Mouse (Mus musculus) hindbrain, postnatal 0 days (tissue): ENCODE results near the gene Trim10. TPM values are rescaled to one million over a fixed set of nuclear protein-coding genes. Genes with fewer than 3 reads are reported as not detected.
"Not testable (repeated sequence)": the region's sequence is repeated elsewhere in the genome, so short reads cannot be mapped to it uniquely, and the experiment has no call there.

Experiments used
- ATAC-seq: fragments of 200-750 bp; cut with Nextera tagmentation; 2 replicates; pipeline ENCODE4 v1.8.0; 2017; ENCODE audit warnings: mild to moderate bottlenecking, moderate TSS enrichment, moderate library complexity
- DNase-seq: peaks from one replicate; pipeline ENCODE4 v3.0.0-alpha.2; 2015; ENCODE audit warnings: low spot score
- H3K27ac ChIP-seq: fragments of 300-500 bp; sonication (generic); 2 replicates; pipeline ENCODE4 v1.5.1; 2014; ENCODE audit warnings: mild to moderate bottlenecking
- H3K27me3 ChIP-seq: fragments of 300-500 bp; sonication (generic); 2 replicates; pipeline ENCODE4 v1.6.1; 2014; ENCODE audit warnings: low read length, mixed read lengths; ENCODE audit not compliant: insufficient read depth
- H3K36me3 ChIP-seq: fragments of 300-500 bp; sonication (generic); 2 replicates; pipeline ENCODE4 v1.6.1; 2014; ENCODE audit warnings: low read length, mixed read lengths; ENCODE audit not compliant: insufficient read depth
- H3K4me1 ChIP-seq: fragments of 300-500 bp; sonication (generic); 2 replicates; pipeline ENCODE4 v1.6.1; 2014; ENCODE audit warnings: antibody characterized with exemption, low read length, mixed read lengths; ENCODE audit not compliant: insufficient read depth
- H3K4me2 ChIP-seq: fragments of 300-500 bp; sonication (generic); 2 replicates; pipeline ENCODE4 v1.6.1; 2014; ENCODE audit warnings: low read depth, mild to moderate bottlenecking, low read length, moderate library complexity, mixed read lengths
- H3K4me3 ChIP-seq: fragments of 300-500 bp; sonication (generic); 2 replicates; pipeline ENCODE4 v1.5.1; 2014; ENCODE audit warnings: low read length
- H3K9ac ChIP-seq: fragments of 300-500 bp; sonication (generic); replicated peaks from 2 replicates; pipeline ENCODE4 v1.6.1; 2014; ENCODE audit warnings: mild to moderate bottlenecking, low read length, moderate library complexity, mixed read lengths
- H3K9me3 ChIP-seq: fragments of 300-500 bp; sonication (generic); 2 replicates; pipeline ENCODE4 v1.6.1; 2016; ENCODE audit warnings: low read length, mixed read lengths
- CTCF ChIP-seq: IDR thresholded peaks from 2 replicates; pipeline ENCODE4 v1.5.1; 2016; ENCODE audit warnings: antibody characterized with exemption, control low read depth, low read depth
- WGBS: fragments of 180-500 bp; shearing (Covaris S2); extraction: QIAGEN DNeasy Blood & Tissue Kit; methylation state at CpG from one replicate; pipeline ENCODE4 v1.1.7; 2014; 5-methylcytosine and 5-hydroxymethylcytosine counted together
- polyA plus RNA-seq: library from polyadenylated mRNA; unstranded; fragments of >200 nt; fragmentation: Nextera tagmentation; extraction: Ambion mirVana; gene quantifications from 2 replicates; pipeline ENCODE4 v1.2.1, GENCODE M21; 2015
- total RNA-seq: library from RNA; depleted of rRNA; stranded (reverse); fragments of >200 nt; gene quantifications from 2 replicates; pipeline ENCODE4 v1.2.3, GENCODE M21; 2014; rRNA removed

Gene Trim10
- 0.11 TPM in 1 of 2 replicates, not detected in the other for total RNA-seq
- polyA plus RNA-seq, result 0.19 and 0.23 TPM in 2 replicates

GRCm38 (mm10) chr17:36869284-36869954 is at the start of gene Trim10:
Gene Trim10, plus strand, starts transcription at chr17:36869574.
- TF ChIP-seq CTCF, result no peak
- Histone ChIP-seq H3K4me2 (no peak within 1 kb of the TSS), H3K4me1 (peaks cover 7% of the 10 kb centered on the region), H3K36me3 (no peaks in the 10 kb centered on the region), H3K9me3 (no peaks in the 10 kb centered on the region), H3K4me3 (no peak within 1 kb of the TSS), H3K27ac (no peak within 1 kb of the TSS), H3K27me3 (no peaks in the 10 kb centered on the region), H3K9ac (no peak within 1 kb of the TSS)
- ATAC-seq, result no peak
- DNase-seq, result no peak
- 75% methylated on average over 4 of the region's 4 CpGs for WGBS

- peak; percentile 81 for TF ChIP-seq CTCF
- H3K27me3 ChIP-seq, result 0 out of 2 replicates have a peak, but pooled peaks cover 4% of the 10 kb centered on the region
- no peak overlapping the region for H3K4me3 ChIP-seq
- H3K9ac ChIP-seq, result no peak overlapping the region
- ATAC-seq (0 out of 2 replicates have a peak, but pooled peaks have one; percentile 17), DNase-seq (peak; percentile 61)
- no peaks in the 10 kb centered on the region for H3K4me1 ChIP-seq
- no peak overlapping the region for H3K27ac ChIP-seq
- no peaks in the 10 kb centered on the region for H3K9me3 ChIP-seq
- no peak overlapping the region for H3K4me2 ChIP-seq
- no peaks in the 10 kb centered on the region for H3K36me3 ChIP-seq
Measured at GRCm38 (mm10) chr17:36824005-36824404, 45.4 kb upstream of the Trim10 start.

- no peak overlapping the region for H3K4me3 ChIP-seq
- peak; percentile 61 for TF ChIP-seq CTCF
- no peak overlapping the region for H3K27ac ChIP-seq
- no peak overlapping the region for H3K9ac ChIP-seq
- H3K4me1 ChIP-seq, result no peaks in the 10 kb centered on the region
- DNase-seq, result peak; percentile 82
- peak; percentile 89 for ATAC-seq
- H3K36me3 ChIP-seq, result no peaks in the 10 kb centered on the region
- peak overlapping the region; percentile 38; the same call in 1 of the 2 replicates for H3K4me2 ChIP-seq
- 26% methylated on average over 4 of the region's 4 CpGs for WGBS
- no peaks in the 10 kb centered on the region for H3K9me3 ChIP-seq
- 0 out of 2 replicates have a peak, but pooled peaks cover 4% of the 10 kb centered on the region for H3K27me3 ChIP-seq
Measured at GRCm38 (mm10) chr17:36825525-36825924, 43.8 kb upstream of the Trim10 start.

- H3K27ac ChIP-seq, H3K9me3 ChIP-seq, H3K9ac ChIP-seq, H3K4me1 ChIP-seq, H3K4me3 ChIP-seq, H3K36me3 ChIP-seq, H3K27me3 ChIP-seq: not testable (repeated sequence)
- peak overlapping the region; percentile 38 for H3K4me2 ChIP-seq
- DNase-seq, result peak; percentile 97
- TF ChIP-seq CTCF, result peak; percentile 86
- WGBS, result 12% methylated on average over 5 of the region's 5 CpGs
- peak; percentile 87 for ATAC-seq
Measured at GRCm38 (mm10) chr17:36826002-36826401, 43.4 kb upstream of the Trim10 start.

GRCm38 (mm10) chr17:36828488-36828887 is 40.9 kb upstream of the Trim10 start:
- Histone ChIP-seq H3K36me3 (no peaks in the 10 kb centered on the region), H3K27me3 (0 out of 2 replicates have a peak, but pooled peaks cover 4% of the 10 kb centered on the region), H3K9ac (no peak overlapping the region), H3K4me3 (no peak overlapping the region), H3K4me1 (no peaks in the 10 kb centered on the region), H3K9me3 (no peaks in the 10 kb centered on the region), H3K27ac (no peak overlapping the region), H3K4me2 (no peak overlapping the region)
- TF ChIP-seq CTCF, result no peak
- no peak for DNase-seq
- WGBS, result 84% methylated on average over 2 of the region's 2 CpGs
- no peak for ATAC-seq

- TF ChIP-seq CTCF, result no peak
- no peaks in the 10 kb centered on the region for H3K4me1 ChIP-seq
Measured at GRCm38 (mm10) chr17:36830470-36830869, 38.9 kb upstream of the Trim10 start.

GRCm38 (mm10) chr17:36832694-36833093 is 36.7 kb upstream of the Trim10 start:
- Histone ChIP-seq H3K36me3 (no peaks in the 10 kb centered on the region), H3K9ac (no peak overlapping the region), H3K9me3 (no peaks in the 10 kb centered on the region), H3K4me1 (0 out of 2 replicates have a peak, but pooled peaks cover 5% of the 10 kb centered on the region), H3K27me3 (0 out of 2 replicates have a peak, but pooled peaks cover 4% of the 10 kb centered on the region), H3K4me2 (no peak overlapping the region), H3K27ac (no peak overlapping the region), H3K4me3 (no peak overlapping the region)
- no peak for ATAC-seq
- no peak for DNase-seq
- WGBS, result 60% methylated on average over 4 of the region's 4 CpGs
- TF ChIP-seq CTCF, result no peak

More at GRCm38 (mm10) chr17:36830470-36830869, 38.9 kb upstream of the Trim10 start:
- Histone ChIP-seq H3K4me2 (no peak overlapping the region), H3K9me3 (no peaks in the 10 kb centered on the region), H3K27me3 (0 out of 2 replicates have a peak, but pooled peaks cover 4% of the 10 kb centered on the region), H3K4me3 (no peak overlapping the region), H3K9ac (no peak overlapping the region), H3K36me3 (no peaks in the 10 kb centered on the region), H3K27ac (no peak overlapping the region)
- ATAC-seq, result no peak
- no peak for DNase-seq
- WGBS, result 80% methylated on average over 3 of the region's 3 CpGs
